Mouse (Mus musculus) intestine, embryonic 16.5 days (tissue): ENCODE measurements around the gene Mdfi. TPM values are rescaled to one million over a fixed set of nuclear protein-coding genes. Genes with fewer than 3 reads are reported as not detected.

ENCODE experiments used
- ATAC-seq: fragments of 200-750 bp; cut with Nextera tagmentation; 2 replicates; pipeline ENCODE4 v1.8.0; 2017; ENCODE audit warnings: moderate TSS enrichment, moderate library complexity
- H3K27ac ChIP-seq: fragments of 300-500 bp; sonication (generic); 2 replicates; pipeline ENCODE4 v1.5.1; 2014; ENCODE audit warnings: mild to moderate bottlenecking, low read length
- H3K27me3 ChIP-seq: fragments of 300-500 bp; sonication (generic); replicated peaks from 2 replicates; pipeline ENCODE4 v1.6.1; 2014; ENCODE audit warnings: low read length, control low read depth, mixed read lengths; ENCODE audit not compliant: control insufficient read depth, insufficient read depth
- H3K36me3 ChIP-seq: fragments of 300-500 bp; sonication (generic); 2 replicates; pipeline ENCODE4 v1.6.1; 2014; ENCODE audit warnings: low read length, control low read depth; ENCODE audit not compliant: control insufficient read depth, insufficient read depth
- H3K4me1 ChIP-seq: fragments of 300-500 bp; sonication (generic); 2 replicates; pipeline ENCODE4 v1.6.1; 2014; ENCODE audit warnings: low read length, control low read depth, mixed read lengths; ENCODE audit not compliant: control insufficient read depth, insufficient read depth
- H3K4me2 ChIP-seq: fragments of 300-500 bp; sonication (generic); 2 replicates; pipeline ENCODE4 v1.6.1; 2014; ENCODE audit warnings: low read depth, low read length, control low read depth
- H3K4me3 ChIP-seq: fragments of 300-500 bp; sonication (generic); 2 replicates; pipeline ENCODE4 v1.5.1; 2014; ENCODE audit warnings: mild to moderate bottlenecking, low read length
- H3K9ac ChIP-seq: fragments of 300-500 bp; sonication (generic); 2 replicates; pipeline ENCODE4 v1.6.1; 2014; ENCODE audit warnings: low read depth, low read length
- H3K9me3 ChIP-seq: fragments of 300-500 bp; sonication (generic); 2 replicates; pipeline ENCODE4 v1.6.1; 2016; ENCODE audit warnings: low read length, control low read depth; ENCODE audit not compliant: control insufficient read depth
- WGBS: fragments of 180-500 bp; shearing (Covaris S2); extraction: QIAGEN DNeasy Blood & Tissue Kit; methylation state at CpG from one replicate; pipeline ENCODE4 v1.1.7; 2014; 5-methylcytosine and 5-hydroxymethylcytosine counted together
- polyA plus RNA-seq: library from polyadenylated mRNA; unstranded; fragments of >200 nt; fragmentation: Nextera tagmentation; extraction: Ambion mirVana; gene quantifications from 2 replicates; pipeline ENCODE4 v1.2.1, GENCODE M21; 2015

Mdfi gene
- polyA plus RNA-seq, 1 experiment from 2014 or later = 8.8 TPM

DNA sequence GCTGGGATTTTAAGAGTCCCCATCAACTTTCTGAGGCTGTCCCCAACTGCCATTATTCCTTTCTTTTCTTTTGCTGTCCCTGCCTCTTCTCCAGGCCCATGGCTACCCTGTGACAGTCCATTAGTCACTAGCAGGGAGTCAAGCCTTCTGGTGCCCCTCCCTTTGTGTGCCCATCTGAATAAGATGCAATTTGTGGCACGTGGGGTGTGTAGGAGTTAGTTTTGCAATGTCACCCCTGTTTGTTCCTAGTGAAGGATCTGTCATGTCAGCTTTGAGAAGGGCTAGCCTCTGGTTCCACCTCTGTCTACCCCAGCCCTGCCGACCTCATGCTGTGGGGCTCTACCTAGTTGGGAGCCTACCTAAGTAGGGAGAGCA lies 67.4 kb downstream of the Mdfi start:
- H3K4me1 ChIP-seq = peaks cover 24% of the 10 kb centered on the region
- WGBS = 62% methylated on average over 2 of the region's 2 CpGs
- H3K4me2 ChIP-seq = no peak overlapping the region
- H3K9me3 ChIP-seq = peaks cover 3% of the 10 kb centered on the region; the same call in 1 of the 2 replicates
- H3K27ac ChIP-seq = peak overlapping the region; percentile 38
- no peaks in the 10 kb centered on the region for H3K36me3 ChIP-seq
- H3K27me3 ChIP-seq = no peaks in the 10 kb centered on the region
- no peak for ATAC-seq
- H3K9ac ChIP-seq = no peak overlapping the region
- no peak overlapping the region for H3K4me3 ChIP-seq

DNA sequence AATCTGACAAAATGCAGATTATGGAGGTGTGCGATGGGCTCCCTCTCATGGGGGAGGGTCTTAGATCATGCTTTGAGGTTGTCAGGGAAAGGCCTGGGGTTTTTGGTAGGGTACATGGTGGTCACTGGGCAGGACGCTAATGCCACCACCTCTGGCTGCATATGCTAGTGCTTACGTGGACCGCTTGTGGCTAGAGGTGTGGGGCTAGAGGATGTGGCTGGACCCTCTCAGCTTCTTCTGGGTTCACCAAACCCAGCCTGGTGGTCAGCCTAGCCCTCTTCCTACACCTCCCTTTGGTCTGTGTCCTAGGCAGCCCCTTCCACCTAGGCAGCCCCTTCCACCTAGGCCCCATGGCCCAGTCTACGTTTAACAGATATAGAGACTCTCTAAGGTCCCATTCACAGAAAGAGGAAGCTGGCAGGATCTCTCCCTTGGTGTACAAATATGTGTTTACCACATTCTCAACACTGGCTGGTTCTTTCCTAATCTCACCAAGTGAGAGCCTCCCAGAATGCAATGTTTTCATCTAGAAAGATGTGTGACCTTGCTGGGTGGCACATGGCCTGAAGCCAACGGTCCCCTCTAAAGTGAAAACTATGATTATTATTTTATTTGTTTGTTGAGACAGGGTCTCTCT lies 68.0 kb downstream of the Mdfi start:
- no peaks in the 10 kb centered on the region for H3K27me3 ChIP-seq
- H3K36me3 ChIP-seq = no peaks in the 10 kb centered on the region
- 85% methylated on average over 6 of the region's 6 CpGs for WGBS
- H3K27ac ChIP-seq = peak overlapping the region; percentile 38; the same call in 1 of the 2 replicates
- no peak overlapping the region for H3K4me3 ChIP-seq
- peaks cover 26% of the 10 kb centered on the region for H3K4me1 ChIP-seq
- no peaks in the 10 kb centered on the region for H3K9me3 ChIP-seq
- no peak overlapping the region for H3K4me2 ChIP-seq
- no peak for ATAC-seq
- H3K9ac ChIP-seq = no peak overlapping the region

DNA sequence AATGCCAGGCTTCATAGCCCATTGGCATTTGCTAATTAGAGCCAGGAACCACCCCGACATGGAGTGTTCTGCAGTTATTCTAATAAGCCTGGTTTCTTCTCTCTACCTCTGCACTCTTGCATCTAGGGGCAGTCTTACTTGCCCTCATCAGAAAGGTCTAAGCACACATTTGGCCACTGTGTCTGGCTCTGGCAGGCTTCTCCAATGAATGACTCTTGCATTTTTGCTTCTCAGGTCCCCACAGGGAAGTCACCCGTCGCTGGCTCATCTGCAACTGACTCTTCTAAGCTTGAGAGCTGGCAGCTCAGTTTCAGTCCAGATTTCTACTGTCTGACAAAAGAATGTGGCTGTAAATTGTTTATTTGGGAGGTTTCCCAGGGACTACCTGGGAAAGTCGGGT lies 68.5 kb downstream of the Mdfi start:
- Histone ChIP-seq H3K9me3 (no peaks in the 10 kb centered on the region), H3K36me3 (no peaks in the 10 kb centered on the region), H3K4me1 (peaks cover 26% of the 10 kb centered on the region), H3K4me2 (no peak overlapping the region), H3K4me3 (no peak overlapping the region), H3K27ac (no peak overlapping the region), H3K9ac (no peak overlapping the region), H3K27me3 (no peaks in the 10 kb centered on the region)
- 66% methylated on average over 4 of the region's 4 CpGs for WGBS
- no peak for ATAC-seq

Other genes with a start within 250 kb of the Mdfi start
- 17.7 and 22.0 TPM in 2 replicates for gene Bysl, start 223.2 kb downstream of the Mdfi start, polyA plus RNA-seq
- 40.4 and 41.4 TPM in 2 replicates for gene Med20, start 223.1 kb downstream of the Mdfi start, polyA plus RNA-seq
- 0.73 and 0.78 TPM in 2 replicates for gene Gm20517, start 223.1 kb downstream of the Mdfi start, polyA plus RNA-seq
- 3.8 and 4.2 TPM in 2 replicates for gene Usp49, start 204.0 kb downstream of the Mdfi start, polyA plus RNA-seq
- gene Tomm6, start 146.3 kb downstream of the Mdfi start, polyA plus RNA-seq = 426 and 427 TPM in 2 replicates
- gene Frs3, start 145.7 kb downstream of the Mdfi start, polyA plus RNA-seq = 3.2 and 4.4 TPM in 2 replicates
- gene Gm21981, start 140.2 kb downstream of the Mdfi start, polyA plus RNA-seq = 0.16 and 0.26 TPM in 2 replicates
- gene Prickle4, start 140.0 kb downstream of the Mdfi start, polyA plus RNA-seq = 0.69 and 1.8 TPM in 2 replicates
- gene Pgc, start 107.8 kb downstream of the Mdfi start, polyA plus RNA-seq = 0.28 and 0.68 TPM in 2 replicates
- gene Tfeb, start 97.7 kb downstream of the Mdfi start, polyA plus RNA-seq = 30.7 and 37.8 TPM in 2 replicates
- 12.5 and 13.6 TPM in 2 replicates for gene Foxp4, start 90.0 kb upstream of the Mdfi start, polyA plus RNA-seq
- gene 1700122O11Rik, start 203.6 kb upstream of the Mdfi start, polyA plus RNA-seq = not detected in 2 replicates